Mouse (Mus musculus): ENCODE measurements around the gene Trcg1.
"Not testable (repeated sequence)": the region's sequence is repeated elsewhere in the genome, so short reads cannot be mapped to it uniquely, and the experiment has no call there.

The Trcg1 gene

DNA sequence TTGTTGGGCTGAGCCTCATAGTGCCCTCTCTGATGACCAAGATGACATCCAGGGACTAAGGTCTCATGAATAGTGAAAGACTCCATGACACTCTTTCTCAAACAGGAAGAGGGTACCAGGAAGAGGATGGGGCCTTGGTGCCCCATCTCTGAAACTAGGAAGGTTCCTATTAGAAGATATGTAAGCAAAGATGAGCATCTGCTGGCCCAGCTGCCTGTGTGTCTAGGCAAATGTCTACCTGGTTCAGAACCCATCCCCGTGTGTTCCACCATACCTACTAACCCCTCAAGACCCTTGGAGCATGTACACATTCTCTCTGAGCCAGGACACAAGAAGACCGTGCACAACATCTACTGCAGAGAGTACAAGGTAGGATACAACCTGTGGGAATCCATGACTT is at the start of gene Trcg1:
TSS of gene Trcg1 (plus strand) at position 301 of the 400 bp plus-strand sequence.
- no peak for DNase-seq (ENCODE audit: extremely low read depth, insufficient read length, low spot score)

DNA sequence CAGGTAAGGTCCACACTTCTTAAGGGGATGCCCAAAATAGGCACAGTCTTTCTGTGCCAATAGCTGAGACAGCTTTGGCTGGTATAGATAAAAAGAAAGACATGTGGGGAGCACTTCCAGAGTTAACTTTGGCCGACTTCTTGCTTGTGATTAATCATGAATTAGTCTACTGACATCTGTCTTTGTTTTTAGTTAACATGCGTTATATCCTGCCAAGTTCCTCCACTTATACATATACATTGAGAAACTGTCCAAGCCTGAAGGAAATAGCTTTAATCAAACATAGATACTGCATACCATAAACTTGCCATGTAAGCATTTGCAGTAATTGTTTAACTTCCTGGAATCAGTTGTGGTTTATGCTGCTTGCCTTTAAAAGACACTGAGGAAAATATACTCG is 39.6 kb upstream of the Trcg1 start:
- DNase-seq (ENCODE audit: extremely low read depth, insufficient read length, low spot score) = no peak

DNA sequence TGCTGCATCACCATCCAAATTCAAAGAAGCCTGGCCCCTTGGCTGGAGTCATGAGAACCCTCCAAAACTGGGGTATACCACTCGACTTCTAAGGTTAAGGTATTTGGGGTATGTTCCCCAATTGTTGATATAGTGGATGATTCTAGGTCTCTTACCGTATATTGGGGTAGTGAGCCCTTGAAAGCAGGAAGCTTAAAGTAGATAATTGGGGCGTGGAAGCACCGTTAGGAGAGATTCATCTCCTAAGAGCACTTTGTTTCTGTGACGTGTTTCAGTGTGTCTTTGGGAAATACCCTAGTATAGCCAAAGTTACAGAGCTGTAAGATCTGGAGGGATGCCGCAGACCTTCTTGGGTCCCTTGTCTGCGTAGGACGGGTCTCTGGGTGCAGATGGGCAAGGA is 38.9 kb upstream of the Trcg1 start:
- no peak for DNase-seq (ENCODE audit: extremely low read depth, insufficient read length, low spot score)

DNA sequence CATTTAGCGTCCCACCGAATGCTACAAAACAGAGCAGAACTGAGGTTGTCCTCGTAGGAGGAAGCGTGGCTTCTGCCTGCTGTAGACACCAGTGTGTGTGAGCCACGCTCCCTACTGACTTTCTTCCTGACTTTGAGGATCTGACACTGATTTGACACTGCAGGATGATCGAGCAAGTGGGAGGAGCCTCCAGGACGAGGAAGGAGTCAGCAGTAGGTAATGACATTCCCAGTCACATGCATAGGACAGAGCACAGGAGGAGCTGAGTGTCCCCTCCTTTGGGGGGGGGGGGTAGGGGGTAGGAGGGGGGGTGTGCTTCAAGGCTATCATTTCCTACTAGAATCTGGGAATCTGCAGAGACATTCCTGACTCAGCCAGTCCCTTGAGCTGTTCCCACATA is 33.4 kb upstream of the Trcg1 start:
- no peak for DNase-seq (ENCODE audit: extremely low read depth, insufficient read length, low spot score)

DNA sequence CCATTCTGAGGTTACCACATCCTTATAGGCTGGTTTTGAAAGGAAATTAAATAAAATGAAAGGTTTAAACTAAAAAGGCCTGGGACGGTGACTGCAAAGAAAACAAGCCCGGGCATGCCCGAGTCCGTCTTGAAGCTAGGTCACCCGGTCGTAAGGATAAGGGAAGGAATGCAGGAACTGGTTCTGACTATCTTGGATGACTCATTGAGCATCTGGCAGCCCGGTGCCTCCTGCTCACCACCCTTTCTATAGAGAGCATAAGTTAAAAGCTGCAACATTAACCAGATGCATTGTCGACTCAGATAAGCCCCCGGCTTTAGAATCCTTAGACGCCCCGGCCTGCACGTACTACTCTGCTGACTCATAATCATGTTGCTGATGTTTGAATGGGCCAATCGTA is 32.8 kb upstream of the Trcg1 start:
- DNase-seq (ENCODE audit: extremely low read depth, insufficient read length, low spot score) = not testable (repeated sequence)

DNA sequence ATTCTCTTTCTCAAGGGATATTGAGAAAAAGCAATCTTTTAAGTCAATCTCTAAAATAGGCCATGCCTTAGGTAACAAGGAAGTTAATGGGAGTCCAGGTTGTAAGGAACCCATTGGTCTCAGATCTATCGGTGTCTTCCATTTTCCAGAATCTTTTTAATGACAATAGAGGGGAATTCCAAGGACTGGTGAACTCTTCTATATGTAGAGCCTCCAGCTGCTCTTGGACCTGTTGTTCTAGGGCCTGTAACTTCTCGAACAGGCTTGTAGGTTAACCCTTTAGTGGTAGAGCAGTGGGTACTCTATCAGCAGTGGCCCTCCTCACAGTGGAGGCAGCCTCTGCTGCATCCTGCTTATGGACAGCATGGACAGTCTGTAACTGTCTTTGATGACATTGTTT is 29.5 kb upstream of the Trcg1 start:
- DNase-seq (ENCODE audit: extremely low read depth, insufficient read length, low spot score) = no peak

DNA sequence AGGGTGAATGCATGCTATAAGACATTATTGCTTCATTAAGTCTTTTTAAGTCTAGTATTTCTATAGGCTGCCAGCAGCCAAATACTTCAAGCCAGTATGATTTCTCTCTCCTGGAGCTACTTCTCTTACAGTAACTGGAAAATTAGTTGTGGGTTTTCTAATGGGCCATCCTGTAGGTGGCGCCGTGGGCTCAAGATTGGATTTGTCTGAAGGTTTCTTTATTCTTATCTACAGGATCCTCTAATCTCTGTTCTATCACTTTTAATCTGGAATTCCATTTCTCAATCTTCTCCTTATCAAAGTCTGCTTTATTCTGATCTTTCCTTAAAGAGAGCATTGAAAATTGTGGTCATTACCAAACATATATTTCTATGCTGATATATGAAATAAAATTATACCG is 27.0 kb upstream of the Trcg1 start:
- DNase-seq (ENCODE audit: extremely low read depth, insufficient read length, low spot score) = no peak

DNA sequence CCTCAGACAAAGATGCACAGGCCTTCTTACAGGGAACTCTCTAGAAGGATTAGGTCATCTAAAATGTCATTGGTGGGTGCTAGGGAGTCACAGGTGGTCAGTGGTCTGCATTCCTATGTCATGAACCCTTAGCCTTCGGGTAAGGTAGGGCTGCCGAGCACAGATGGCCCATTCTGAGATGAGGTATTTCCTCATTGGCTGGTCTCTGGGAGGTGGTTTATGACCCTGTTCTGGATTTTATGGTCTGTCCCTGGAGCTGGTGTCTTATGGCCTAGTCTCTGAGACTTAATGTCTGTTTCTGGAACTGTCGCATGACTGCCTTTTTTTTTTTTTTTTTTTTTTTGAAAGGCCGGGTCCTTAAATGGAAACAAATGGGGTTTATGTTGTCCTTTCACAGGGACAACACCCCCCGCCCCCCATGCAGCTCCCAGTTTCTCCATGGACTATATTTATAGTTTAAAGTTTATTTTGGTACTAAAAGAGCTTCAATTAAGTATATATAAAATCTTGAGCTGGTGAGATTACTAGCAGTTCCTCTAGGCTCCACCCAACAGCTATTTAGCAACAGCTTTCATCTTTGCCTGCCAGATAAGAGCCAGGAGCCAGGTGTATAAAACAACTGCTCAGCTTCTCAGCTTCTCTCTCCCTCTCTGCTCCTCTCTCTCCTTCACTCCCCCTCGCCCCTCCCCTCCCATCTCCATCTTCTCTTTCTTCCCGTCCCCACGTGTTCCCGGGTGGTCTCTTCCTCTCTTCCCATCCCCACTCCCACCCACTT is 23.7 kb upstream of the Trcg1 start:
- peak; percentile 41 for DNase-seq (ENCODE audit: extremely low read depth, insufficient read length, low spot score)

DNA sequence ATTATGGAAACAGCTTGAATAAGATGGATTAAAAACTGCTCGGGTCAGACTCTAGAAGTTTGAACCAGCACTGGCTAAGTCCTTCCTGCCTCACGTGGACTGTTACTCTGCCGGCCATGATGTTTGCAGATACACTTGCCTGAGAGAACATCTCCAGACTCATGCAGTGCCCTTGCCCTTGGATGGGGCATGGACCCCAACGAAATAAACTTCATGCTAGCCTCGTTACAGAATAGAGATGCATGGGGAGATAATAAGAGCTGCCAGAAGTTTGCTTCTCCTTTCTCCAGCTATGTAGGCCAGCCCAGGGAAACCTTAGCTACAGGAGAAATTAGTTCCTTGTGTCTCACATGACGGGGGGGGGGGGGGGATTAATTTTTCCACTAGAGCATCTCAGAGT is 21.9 kb upstream of the Trcg1 start:
- DNase-seq (ENCODE audit: extremely low read depth, insufficient read length, low spot score) = no peak

DNA sequence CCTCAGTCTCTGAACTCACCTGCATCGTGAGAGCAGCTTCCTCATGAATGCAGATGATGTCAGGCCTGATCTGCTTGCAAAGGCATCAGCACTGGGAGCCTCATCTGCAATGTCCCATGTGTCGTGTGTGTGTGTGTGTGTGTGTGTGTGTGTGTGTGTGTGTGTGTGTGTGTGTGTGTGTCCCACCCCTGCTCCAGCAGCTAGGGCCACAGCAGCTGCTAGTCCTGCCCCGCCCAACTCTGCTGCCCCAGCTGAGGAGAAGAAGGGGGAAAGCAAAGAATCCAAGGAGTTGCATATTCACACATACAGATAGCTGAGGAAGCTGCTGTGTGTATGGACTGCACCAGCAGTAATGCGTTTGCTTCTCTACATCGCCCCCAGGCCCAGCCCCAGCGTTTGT is 19.1 kb upstream of the Trcg1 start:
- DNase-seq (ENCODE audit: extremely low read depth, insufficient read length, low spot score) = no peak

DNA sequence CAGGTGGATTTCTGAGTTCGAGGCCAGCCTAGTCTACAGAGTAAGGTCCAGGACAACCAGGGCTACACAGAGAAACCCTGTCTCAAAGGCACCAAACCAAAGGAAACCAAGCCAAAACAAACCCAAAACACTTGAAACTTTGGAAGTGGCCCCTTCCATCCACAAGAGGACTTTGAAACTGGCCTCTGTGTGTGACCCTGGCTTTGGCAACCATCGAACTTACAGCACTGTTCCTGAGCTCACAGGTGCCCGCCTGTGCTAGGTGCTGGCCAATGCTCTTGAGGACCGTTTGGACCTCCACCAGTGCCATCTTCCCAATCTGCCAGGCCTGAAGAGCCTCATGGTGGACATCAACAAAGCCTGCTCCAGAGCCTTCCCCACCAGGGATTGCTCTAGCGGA is 17.6 kb upstream of the Trcg1 start:
- no peak for DNase-seq (ENCODE audit: extremely low read depth, insufficient read length, low spot score)

DNA sequence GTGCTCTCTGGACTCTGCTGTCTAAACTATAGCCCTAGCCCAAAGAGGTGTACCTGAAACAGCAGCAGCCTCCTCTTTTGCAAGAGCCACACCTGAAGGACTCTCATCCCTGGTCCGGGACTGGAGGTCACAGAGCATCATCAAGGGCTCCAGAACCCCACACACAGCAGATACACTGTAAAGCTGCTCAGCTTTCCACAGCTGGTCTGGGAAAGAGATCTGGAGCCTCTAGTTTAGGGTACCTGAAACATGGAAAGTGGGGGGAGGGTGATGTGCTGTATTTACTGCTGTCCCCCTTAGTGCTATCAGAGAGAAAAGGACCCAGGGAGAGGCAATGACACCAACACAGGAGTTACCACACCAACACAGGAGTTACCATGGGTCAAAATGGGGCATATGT is 16.8 kb upstream of the Trcg1 start:
- no peak for DNase-seq (ENCODE audit: extremely low read depth, insufficient read length, low spot score)

DNA sequence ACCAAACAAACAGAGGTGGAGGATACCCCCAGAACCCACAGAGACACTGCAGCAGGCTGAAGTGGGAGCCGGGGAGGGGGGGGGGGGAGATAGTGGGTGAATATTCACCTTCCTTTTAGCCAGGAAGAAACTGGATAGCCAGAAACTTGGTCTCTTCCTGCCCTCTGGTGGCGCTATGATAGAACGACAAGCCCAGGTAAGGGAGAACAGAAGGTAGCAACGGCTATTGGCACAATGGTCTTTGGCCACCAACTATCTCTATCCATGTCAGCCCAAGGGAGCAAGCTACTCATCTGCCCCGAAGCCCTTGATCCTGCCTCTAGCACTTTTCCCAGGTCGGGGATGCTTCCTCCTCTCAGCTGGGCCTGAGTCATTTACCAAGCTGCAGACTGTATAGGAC is 16.0 kb upstream of the Trcg1 start:
- no peak for DNase-seq (ENCODE audit: extremely low read depth, insufficient read length, low spot score)

DNA sequence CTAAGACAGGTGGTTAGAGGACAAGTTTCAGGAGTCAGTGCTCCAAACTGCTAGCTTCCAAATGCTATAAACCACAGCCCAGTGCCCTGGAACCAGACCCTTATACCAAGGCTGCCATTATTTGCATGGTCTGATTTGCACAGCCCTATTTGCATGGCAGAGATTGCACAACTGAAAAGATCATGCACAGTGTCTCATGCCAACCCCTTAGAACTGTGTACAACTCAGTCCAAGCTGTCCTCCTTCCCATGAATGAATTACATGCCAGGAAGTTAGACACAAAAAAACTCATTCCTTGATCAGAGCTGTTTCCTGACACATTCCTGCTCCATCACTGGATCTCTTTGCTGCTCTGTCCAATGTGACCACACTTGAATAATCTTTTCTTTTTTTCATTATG is 13.0 kb upstream of the Trcg1 start:
- DNase-seq (ENCODE audit: extremely low read depth, insufficient read length, low spot score) = no peak

DNA sequence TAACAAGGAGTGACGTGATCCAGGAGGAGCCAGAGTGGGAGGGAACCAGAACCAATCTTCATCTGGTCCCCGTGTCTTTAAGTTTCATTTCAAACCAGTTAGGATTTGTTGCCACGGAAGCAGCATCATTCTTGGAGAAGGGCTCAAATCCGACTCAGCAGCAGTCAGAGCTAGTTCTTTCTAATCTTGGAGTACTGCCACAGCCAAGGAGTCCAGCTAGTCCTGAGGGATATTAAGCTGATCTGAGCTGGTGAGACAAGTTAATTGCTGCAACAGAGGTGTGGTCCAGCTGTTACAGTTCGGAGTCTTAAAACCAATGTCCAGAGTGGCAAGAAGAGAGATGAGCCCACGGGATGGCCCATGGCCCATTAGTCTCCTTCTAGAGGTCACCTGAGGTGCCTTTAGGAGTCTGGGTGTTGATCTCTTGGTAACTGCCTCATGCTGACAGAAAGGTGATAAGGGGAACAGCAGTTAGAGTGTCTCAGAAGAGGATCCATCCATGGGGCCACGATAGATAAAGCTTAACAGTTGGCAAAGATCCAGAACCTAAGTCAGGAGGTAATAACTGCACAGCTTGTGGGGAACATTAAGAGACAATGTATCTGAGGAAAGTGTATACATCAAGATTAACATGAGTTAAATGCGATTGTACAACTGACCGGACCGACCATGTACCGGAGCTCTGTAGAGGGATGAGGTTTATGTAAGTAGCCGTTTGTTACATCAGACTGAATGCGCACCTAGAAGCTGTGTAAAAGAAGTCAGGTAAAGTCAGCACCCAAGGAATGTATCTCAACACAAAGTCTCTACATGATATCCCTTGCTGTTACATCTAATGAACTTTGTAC is 10.4 kb upstream of the Trcg1 start:
- DNase-seq (ENCODE audit: extremely low read depth, insufficient read length, low spot score) = no peak

DNA sequence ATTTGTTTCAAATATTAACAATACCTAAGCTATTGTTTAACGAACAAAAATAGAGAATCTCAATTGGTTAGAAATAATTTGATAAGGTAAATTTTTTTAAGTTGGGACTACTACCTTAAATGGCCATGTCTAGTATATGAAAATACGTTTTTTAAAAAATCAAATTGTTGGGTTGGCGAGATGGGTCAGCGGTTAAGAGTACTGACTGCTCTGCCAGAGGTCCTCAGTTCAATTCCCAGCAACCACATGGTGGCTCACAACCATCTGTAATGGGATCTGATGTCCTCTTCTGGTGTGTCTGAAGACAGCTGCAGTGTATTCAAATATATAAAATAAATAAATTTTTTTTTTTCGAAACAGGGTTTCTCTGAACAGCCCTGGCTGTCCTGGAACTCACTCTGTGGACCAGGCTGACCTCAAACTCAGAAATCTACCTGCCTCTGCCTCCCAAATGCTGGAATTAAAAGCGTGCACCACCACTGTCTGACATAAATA is 9.7 kb upstream of the Trcg1 start:
- DNase-seq (ENCODE audit: extremely low read depth, insufficient read length, low spot score) = not testable (repeated sequence)

DNA sequence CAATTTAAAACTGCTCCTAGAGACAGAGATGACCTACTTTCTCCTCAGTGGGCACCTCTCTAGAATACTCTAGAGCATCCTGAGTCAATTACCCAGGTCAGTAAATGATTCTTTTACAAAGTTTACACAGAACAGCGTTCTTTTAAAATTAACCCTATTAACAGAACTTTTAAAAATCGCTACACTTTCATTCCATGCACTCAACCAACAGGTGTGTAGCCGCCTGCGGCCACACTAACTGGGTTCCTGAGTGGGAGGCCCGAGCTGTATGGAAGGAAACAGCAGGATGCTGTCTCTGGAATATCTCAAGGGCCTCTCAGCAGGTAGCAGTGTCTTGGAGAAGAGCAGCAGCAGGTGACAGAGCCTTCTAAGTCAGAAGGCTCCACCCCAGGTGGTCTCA is 9.2 kb upstream of the Trcg1 start:
- no peak for DNase-seq (ENCODE audit: extremely low read depth, insufficient read length, low spot score)

DNA sequence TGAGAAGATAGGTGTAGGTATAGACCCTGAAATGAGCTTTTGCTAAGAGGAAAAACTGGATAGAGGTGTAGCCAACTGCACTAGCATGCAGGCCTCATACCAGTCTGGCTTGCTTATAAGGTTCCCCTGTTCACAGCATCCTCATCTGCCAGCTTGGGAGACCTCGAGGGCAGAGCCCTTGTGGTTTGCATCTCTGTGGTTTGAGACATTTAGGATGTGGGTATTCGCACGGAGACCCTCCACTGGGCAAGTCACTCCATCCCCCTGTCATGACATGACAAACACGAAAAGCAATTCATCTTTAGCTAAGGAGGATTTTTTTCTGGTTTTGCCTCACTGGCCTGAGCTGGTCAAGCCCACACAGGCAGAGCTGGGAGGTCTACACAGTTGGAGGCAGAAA is 8.2 kb upstream of the Trcg1 start:
- no peak for DNase-seq (ENCODE audit: extremely low read depth, insufficient read length, low spot score)

DNA sequence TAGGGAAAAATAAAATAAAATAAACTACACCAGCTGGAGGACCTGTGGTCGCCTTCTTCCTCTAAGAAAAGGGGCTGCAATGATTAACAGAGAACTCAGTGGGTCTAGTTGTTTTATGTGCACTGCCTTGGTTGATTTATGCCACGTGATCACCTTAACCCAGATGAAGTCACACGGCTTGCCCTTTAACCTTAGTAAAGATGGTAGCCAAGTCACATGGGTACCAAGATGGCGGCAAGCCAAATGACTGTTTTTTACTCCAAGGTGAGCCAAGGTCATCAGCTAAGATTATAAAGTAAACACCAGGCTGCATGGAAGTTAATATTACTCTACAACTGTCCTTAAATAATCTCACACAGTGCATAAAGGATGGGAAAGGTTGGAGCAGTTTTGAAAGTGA is 6.6 kb upstream of the Trcg1 start:
- no peak for DNase-seq (ENCODE audit: extremely low read depth, insufficient read length, low spot score)

DNA sequence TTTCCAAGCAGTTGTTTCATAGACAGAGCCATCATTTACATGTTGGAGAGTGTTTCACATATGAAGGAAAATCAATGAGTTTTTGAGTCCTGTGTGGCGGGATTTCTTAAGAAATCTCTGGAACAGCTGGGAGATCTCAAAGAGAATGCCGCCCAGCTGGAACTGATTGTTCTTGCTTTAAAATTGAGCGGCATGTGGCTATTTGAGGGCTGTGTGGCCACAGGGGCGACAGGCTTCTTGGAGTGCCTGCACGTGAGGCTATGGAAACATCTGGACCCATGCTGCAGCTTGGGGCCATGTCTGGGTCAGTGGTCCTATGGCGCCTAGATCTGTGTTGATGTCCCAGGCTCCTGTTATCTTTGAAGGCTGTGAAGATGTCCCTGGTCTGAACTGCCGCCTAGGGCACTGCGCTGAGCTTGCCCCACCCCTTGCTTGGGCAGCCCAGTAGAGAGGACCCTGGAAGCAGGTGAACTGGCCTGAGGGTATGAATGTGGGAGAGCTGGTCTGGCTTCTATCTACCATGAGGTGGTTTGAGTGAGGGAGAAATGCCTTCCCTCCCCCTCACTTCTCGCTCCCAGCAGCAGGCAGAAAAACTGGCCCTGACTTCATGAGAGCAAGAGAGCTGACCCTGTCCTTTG is 6.1 kb upstream of the Trcg1 start:
- no peak for DNase-seq (ENCODE audit: extremely low read depth, insufficient read length, low spot score)

DNA sequence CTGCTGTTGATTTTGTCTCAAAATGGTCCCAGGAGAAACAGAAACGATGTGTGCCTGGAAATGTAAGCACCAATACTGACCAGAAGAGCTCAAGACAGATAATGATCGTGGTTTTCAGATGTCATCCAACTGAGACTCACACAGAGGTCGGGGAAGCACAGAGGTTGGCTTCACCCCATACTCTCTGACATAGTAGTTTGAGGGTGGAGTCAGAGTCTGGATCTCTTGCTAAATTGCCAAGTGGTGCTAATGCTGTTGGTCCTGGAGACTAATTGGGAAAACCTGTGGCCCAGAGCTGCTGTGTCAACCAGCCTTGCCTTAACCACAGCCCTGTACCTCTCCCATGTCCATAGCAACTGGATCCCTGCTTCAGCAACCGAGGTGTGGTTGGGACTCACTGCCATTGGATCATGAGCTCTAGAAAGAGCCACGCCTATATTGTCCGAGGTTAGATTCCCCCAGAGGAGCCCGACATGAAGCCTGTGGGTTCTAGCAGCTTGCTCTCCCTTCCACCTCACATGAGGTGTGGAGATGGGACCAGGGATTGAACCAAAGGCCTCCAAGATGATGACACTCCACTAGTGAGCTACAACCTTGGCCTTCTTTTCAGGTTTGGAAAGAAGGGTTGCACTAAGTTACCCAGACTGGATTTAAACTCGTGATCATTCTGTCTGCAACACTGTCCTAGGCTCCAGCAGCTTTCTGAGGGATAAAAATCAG is 4.7 kb upstream of the Trcg1 start:
- no peak for DNase-seq (ENCODE audit: extremely low read depth, insufficient read length, low spot score)

Data from 3134 (cell line).